Mouse (Mus musculus): ENCODE data around the gene Scg2.

DNA sequence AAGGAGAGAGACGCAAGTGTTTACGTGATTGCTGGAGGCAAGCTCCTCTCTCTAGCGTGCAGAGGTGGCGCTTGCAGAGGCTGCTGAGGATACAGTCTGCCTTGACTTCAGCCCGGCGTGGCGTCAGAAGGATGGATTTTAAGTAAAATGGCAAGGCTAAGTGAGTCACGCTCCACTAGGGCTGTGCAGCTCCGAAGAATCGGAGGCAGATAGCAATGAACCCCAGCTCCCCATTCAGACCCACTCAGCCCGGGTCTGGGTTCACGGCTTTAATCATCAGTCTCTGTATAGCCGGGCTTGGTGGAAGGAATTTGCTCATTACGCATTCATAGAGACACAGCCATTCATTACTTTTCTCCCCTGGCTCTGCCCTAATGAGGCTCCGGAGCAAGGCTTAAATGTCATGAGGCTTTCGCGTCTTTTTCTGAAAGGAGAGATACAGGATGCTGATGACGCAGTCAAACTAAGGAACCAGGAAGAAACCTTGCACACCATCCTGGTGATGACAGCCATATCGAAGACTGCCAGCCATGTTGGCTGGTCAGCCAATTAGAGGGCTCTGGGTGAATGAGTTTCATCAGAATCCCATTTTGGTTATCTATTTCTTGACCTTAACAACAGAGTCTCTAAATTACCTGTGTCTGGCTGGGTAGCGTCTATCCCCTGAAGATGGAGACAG, 10.6 kb upstream of the Scg2 start:
- TF ChIP-seq CTCF (IDR thresholded peaks at IDR 0.05; ENCODE audit: low read depth) (no peak), EP300 (IDR thresholded peaks at IDR 0.05; ENCODE audit: low read depth) (no peak)

All from heart, postnatal 0 days (tissue).